Mouse (Mus musculus) heart, adult 18-20 months (tissue): Measurements from ENCODE around the gene Map4k3. TPM values are rescaled to one million over a fixed set of nuclear protein-coding genes. Genes with fewer than 3 reads are reported as not detected.
"Not testable (repeated sequence)": the region's sequence is repeated elsewhere in the genome, so short reads cannot be mapped to it uniquely, and the experiment has no call there.

Experiments
- DNase-seq, 2 experiments: peaks; one replicate each; pipeline ENCODE4 v3.0.0; 2021 to 2022; ENCODE audit warnings: mixed read lengths in 1 of 2
- long read RNA-seq, 2 experiments: library from polyadenylated mRNA; stranded (forward); transcript quantifications; one replicate each; pipeline ENCODE4 v2.0.0; 2021
- total RNA-seq, 2 experiments: library from RNA; stranded (reverse); gene quantifications; 2 replicates each; pipeline ENCODE4 v1.2.3; 2021

Gene Map4k3
- 10 to 100 TPM; 22.1 to 24.5 TPM for total RNA-seq
- long read RNA-seq, experiment 1, full-length matches to known transcripts, result 12 of 16 reads
- long read RNA-seq, experiment 1, partial matches to known transcripts, result 1 of 16 reads
- long read RNA-seq, experiment 1, other reads (novel, unspliced or antisense), result 3 of 16 reads
- long read RNA-seq, experiment 2, full-length matches to known transcripts, result 8 of 15 reads
- long read RNA-seq, experiment 2, partial matches to known transcripts, result 2 of 15 reads
- long read RNA-seq, experiment 2, other reads (novel, unspliced or antisense), result 5 of 15 reads

GRCm38 (mm10) chr17:80728062-80728858 is at the start of gene Map4k3:
TSS of gene Map4k3 (minus strand) at chr17:80728485.
- peak; percentile 85 to 91 for DNase-seq

DNA sequence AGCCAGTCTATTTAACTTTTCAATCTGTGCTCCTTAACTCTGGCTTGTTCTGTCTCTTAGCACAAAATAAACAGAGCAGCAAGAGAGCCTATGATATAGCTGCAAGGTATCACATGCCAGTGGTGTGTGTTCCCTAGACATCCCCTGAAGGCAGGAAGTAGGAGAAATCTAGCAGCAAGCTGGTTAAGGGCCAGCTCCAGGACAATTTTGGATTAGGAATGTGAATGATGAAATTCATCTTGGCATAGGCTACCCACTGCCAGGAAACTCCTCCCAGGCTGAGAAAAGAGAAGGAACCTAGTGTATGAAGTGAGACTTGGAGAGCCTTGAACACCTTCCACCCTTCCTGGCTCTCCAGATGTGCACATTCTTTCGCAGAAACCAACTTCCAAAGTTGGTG is 49.3 kb upstream of the Map4k3 start:
- peak; percentile 27 to 49 for DNase-seq

- DNase-seq, result peak; percentile 64 to 72
These were observed 47.0 kb upstream of the Map4k3 start for GRCm38 (mm10) chr17:80775178-80775788.

DNA sequence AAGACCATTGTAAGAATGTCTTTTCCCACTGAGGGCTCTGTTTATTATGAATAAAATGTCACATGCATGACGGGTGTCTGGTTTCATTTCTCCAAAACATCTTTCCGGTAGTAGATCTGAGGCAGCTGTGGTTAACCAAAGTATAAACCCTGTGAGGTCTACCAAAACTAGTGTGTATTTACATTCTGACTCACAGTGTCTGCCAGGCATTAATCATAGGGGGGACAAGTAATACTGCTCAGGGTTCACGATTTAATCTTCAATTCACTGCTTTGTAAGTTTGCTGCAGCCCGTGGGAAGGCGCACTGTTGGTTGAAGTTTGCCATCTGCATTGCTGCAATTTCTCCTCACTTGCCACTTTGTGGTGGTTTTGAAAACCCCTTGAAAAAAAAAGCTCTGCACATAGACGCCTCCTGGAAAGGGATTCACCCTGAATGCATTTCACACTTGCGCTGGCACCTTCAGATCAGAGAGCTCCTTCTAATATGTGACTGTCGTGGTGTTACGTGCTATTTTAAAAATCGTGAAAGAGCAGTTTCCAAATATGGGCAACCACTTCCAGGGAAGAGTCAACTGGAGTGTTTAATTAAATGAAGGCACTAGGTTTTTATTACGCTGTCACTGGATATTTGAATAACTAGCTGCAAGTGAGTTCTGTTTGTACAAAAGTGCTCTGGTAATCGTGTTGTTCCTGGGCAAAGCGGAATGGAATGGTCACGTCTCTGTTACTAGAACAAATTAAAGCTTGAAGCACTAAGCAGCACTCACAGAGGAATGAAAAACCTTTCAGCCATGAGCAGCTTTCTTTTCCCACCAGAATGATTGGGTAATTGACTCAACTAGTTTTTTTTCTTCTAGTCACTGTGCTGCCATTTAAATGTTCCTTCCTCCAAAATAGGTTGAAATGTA is 44.5 kb upstream of the Map4k3 start:
- DNase-seq, result no peak

DNA sequence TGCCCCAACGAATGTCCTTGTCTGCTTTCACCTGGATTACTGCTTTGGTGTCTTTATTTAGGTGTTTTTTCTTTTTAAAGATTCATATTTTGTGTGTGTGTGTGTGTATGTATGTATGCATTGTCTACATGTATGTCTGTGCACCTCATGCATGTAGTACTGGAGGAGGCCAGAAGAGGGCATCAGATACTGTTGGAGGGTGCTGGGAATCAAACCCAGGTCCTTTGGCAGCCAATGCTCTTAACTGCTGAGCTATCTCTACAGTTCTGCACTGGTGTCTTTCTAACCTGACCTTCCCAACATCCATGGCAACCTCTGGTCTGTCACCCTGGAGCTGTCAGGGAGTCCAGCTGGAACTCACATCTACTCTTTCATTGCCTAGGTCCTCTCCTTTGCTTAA is 41.8 kb upstream of the Map4k3 start:
- no peak for DNase-seq

DNA sequence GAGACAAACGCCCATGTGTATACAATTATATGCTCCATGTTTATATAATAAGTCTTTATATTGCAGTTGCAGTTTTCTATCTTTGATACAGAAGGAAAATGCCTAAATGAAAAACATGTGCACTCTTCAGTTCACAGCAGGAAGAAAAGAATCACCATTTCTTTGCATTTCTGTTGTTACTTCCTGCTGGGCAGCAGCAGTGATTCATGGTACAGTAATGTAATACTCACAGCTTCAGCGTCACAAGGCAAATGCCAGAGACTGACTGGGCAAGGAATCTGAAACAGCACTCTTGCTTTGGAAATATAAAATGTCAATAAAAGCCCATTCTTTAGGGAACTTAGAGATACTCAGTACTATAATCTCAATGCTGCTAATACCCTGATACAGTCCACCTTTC is 36.9 kb upstream of the Map4k3 start:
- DNase-seq, result no peak

GRCm38 (mm10) chr17:80763065-80763681 is 34.9 kb upstream of the Map4k3 start:
- peak in 1 of 2 experiments; percentile 26 for DNase-seq

DNA sequence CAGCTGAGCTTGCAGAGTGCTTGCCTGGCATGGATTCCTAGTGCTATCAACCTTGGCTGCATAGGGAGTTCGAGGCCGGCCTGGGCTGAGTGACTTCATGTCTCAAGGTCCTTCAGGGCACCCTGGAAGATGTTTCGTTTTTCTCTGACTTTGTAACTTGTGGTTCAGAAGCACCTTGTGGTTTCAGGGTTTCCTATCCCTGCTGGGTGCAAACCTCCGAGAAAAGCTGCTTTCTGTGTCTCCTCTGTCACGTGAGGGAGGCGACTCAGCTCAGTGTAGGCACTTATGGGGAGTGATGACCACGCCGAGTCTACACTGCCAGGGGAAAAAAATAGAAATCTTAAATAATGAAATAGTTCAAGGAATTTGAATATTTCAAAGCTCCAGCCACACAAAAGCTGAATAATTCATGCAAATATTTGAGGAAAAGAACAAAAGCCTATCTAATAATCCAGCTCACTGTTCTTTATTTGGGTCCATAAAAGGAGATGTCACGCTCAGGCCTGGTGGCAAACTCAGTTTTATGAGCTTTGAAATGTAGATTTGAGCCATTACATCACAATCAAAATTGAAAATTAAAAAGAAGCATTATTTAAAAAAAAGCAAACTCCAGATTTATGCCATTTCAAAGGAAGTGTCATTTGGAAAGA is 34.2 kb upstream of the Map4k3 start:
- DNase-seq, result no peak

- DNase-seq, result not testable (repeated sequence)
These were observed 32.9 kb upstream of the Map4k3 start for GRCm38 (mm10) chr17:80761191-80761590.

DNA sequence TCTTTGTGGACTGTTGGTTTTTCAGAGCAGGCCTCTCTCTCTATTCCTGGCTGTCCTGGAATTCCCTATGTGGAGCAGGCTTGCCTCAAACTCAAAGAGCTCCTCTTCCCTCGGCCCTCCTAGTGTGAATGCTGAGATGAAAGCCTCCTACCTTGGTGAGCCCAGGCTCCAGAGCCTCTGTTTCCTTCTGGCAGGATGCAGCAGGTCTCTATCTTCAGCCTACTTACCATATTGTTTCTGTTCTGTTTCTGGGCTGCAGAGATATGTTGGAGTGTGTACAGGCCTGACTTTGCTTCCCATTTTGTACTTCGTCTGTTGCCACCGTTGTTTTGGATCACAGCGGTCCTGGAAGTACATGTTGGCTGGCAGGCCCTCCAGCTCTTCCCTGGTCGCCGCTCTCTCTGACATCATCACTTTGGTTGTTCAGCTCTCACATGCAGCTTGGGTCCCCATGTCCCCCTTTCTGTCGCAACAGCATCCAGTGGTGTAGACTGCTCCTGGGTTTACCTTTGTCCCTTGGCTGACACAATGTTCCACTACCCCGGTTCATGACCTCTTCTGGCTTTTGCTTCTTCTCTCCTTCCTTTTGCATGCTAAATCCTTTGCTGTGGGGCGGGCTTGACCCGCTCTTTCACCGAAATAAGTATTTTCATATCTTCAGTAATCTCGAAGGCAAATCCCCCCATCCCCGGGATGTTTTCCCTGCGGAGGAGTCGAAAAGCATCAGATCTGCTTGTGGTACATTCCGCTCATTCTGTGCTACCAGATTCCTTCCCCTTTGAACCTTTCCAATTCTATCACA is 32.3 kb upstream of the Map4k3 start:
- no peak for DNase-seq

DNA sequence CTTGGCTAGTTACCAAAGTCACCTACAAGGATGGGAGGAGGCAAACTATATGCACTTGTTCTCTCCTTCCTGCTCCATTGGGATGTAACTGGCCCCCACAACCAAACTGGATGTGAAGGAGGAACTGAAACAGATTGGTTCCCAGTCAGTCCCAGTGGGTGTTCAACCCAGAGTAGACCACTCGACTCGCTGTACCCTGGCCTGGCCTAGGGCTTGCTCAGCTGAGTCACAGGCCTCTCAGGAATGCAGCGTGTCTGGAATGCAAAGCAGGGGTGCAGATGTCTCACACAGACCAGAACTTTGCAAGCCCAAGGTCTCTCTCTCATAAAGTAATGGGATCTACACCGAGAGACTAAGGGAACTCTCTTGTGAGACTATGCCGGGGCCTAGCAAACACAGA is 27.8 kb upstream of the Map4k3 start:
- no peak for DNase-seq

GRCm38 (mm10) chr17:80755076-80755871 is 27.0 kb upstream of the Map4k3 start:
- no peak for DNase-seq

DNA sequence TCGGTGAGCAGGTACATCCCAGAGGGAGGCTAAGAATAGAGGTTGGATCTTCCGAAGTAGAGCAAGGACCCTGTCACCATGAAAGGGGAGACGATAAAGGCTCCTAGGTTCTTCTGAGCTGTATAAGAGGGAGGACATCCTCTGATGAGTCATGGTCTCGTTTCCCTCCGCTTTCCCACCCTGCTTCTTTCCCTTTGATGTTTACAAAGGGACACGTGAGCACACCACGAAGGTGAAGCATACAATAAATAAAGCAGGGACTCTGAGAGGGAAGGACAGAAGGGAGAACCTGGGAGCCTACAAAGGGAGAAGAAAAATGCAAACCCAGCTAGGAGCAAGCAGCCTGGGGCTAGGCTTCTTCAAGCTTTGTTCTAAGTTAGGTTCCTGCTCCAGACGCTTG is 26.3 kb upstream of the Map4k3 start:
- DNase-seq, result no peak

DNA sequence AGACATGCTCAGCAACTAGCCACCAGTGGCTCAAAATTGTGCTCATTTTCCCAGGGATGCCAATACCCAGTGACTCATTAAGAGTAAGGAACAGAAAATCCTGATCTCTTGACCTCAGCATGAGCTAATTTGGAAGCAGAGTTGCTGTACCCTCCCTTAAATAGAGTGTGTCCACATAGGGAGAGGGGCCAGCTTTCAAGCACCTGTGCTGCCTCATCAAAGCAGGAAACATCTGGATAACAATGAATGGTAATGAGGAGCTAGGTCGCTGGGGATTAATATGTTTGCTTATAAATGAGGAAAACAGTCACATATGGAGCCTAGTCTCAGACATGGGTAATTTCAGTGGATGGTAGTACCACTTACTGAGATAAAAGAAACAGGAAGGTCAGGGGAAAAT is 24.2 kb upstream of the Map4k3 start:
- DNase-seq, result peak in 1 of 2 experiments; percentile 69

DNA sequence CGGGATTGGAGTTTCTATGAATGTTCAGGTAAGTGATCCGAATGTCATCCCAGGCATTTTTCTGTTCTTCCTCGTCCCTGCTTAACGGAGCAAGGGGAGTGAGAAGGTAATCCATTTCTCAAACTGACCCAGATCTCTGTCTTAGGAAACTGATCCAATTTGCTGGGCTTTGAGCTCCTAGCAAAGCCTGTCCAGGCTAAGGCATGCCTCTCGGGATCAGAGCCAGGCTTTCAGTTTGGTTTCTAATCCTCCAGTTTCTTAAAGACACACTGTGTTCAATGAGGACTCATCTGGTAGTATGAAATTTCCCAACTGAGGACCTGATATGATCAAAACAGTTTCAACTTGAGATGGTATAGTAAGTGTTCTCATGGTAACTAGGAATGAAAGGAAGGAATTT is 11.1 kb upstream of the Map4k3 start:
- no peak for DNase-seq

- DNase-seq, result no peak
These were observed 6.4 kb upstream of the Map4k3 start for GRCm38 (mm10) chr17:80734700-80735099.

DNA sequence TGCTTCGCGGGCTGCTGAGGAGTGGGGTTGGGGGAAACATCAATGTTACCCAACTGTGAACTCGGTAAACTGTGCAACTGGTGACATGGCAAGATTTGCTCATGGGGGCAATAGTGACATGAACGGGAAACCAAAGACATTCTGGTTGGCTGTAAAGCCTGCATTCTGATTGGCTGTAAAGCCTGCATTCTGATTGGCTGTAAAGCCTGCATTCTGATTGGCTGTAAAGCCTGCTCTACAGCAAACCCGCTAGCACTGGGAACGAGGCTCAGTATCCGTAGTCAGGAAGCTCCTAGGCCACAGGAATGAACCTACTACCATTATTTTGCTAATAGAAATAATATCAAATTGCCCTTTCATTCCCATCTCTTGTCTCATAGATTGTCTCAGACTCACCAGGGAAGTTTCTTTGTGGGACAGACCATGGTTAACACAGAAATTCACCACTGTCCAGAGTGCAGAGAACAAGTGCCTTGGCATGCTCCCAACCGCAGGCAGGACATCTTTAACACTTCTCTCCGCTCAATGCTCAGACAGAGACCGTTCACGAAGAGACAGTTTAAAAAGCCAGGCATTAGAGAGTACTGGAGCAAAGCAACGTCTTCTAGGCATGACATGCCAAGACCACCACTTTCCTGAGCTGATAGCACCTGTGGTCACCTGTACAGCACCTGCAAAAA is 5.0 kb upstream of the Map4k3 start:
- no peak for DNase-seq

GRCm38 (mm10) chr17:80732256-80732655 is 4.0 kb upstream of the Map4k3 start:
- no peak for DNase-seq

- DNase-seq, result not testable (repeated sequence)
These were observed 2.0 kb upstream of the Map4k3 start for GRCm38 (mm10) chr17:80730283-80730682.
